Mouse (Mus musculus): ENCODE measurements around the gene Lman1l.

- no peak for TF ChIP-seq GATA1 (IDR thresholded peaks at IDR 0.05; ENCODE audit: borderline replicate concordance, low read length)
- no peak for TF ChIP-seq FLI1 (IDR thresholded peaks at IDR 0.05; ENCODE audit: low read length)
These were observed 24.6 kb upstream of the Lman1l start for GRCm38 (mm10) chr9:57644944-57645893.
